Mouse (Mus musculus): Measurements from ENCODE around the gene Gm20388. TPM values are rescaled to one million over a fixed set of nuclear protein-coding genes. Genes with fewer than 3 reads are reported as not detected.

Gene Gm20388
- polyA plus RNA-seq, 2 experiments = 8.5 TPM; not detected in 1

- DNase-seq (ENCODE audit: low read depth in 3 of 3, low spot score in 3 of 3) = no peak
- no peak overlapping the region for H3K9ac ChIP-seq (replicated peaks)
- no peak overlapping the region for H3K27ac ChIP-seq
- H3K27me3 ChIP-seq (ENCODE audit: control insufficient read depth, insufficient read depth, low read length) = no peaks in the 10 kb centered on the region
- no peak overlapping the region for H3K4me3 ChIP-seq (ENCODE audit: insufficient read depth in 1 of 2, low read depth in 2 of 2, low read length in 2 of 2)
- no peak for TF ChIP-seq EP300 (IDR thresholded peaks at IDR 0.05; ENCODE audit: low read depth)
- no peak for TF ChIP-seq CTCF (IDR thresholded peaks at IDR 0.05; ENCODE audit: low read depth)
- no peaks in the 10 kb centered on the region for H3K9me3 ChIP-seq (ENCODE audit: control insufficient read depth, low read length)
- 52% methylated on average over 3 of the region's 3 CpGs for WGBS (ENCODE audit: insufficient replicate concordance)
- no peaks in the 10 kb centered on the region for H3K36me3 ChIP-seq (replicated peaks; ENCODE audit: control insufficient read depth, insufficient read depth, low read depth)
- no peak for ATAC-seq (ENCODE audit: insufficient read depth)
- H3K4me2 ChIP-seq (ENCODE audit: low read depth) = no peak overlapping the region
- H3K4me1 ChIP-seq (replicated peaks; ENCODE audit: control insufficient read depth in 2 of 2, insufficient read depth in 2 of 2, low read length in 1 of 2) = peaks cover 0 to 11% of the 10 kb centered on the region in 2 experiments; a peak in 3 of 4 replicates
Measured at GRCm38 (mm10) chr8:124272792-124273191, 4362.2 kb downstream of the Gm20388 start.

DNA sequence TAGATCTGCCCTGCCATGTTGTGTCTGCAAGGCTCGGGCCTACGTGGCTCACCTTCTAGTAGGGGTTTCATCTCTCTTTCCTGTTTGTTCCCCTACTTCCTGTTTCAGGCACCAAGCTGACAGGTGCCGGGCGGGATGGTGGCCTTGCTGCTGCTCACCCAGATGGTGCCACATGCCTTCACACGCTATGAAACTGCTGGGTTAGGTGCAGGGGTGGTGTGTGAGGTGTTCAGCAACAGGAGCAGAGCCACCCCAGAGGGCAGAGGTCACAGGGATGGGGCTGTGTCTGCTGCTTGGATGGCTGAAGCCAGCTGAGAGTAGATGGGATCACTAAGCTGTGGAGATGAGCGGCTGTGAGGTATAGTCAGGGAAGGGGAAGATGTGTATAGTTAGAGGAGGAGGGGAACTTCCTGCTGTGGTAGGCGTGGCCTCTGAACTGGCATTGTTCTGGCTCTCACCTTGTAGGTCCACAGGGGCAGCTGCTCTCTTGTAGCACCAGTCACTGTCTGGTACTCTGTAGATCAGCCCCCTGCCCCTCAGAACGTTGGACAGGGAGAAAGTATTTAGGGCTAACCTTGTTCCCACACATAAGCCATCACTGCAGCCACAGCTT lies 4363.1 kb downstream of the Gm20388 start:
- DNase-seq (ENCODE audit: low read depth in 3 of 3, low spot score in 3 of 3) (no peak), ATAC-seq (ENCODE audit: insufficient read depth) (no peak)
- Histone ChIP-seq H3K36me3 (replicated peaks; ENCODE audit: control insufficient read depth, insufficient read depth, low read depth) (no peaks in the 10 kb centered on the region), H3K4me1 (replicated peaks; ENCODE audit: control insufficient read depth in 2 of 2, insufficient read depth in 2 of 2, low read length in 1 of 2) (peaks cover 0 to 17% of the 10 kb centered on the region in 2 experiments; a peak in 3 of 4 replicates), H3K27ac (no peak overlapping the region), H3K4me2 (ENCODE audit: low read depth) (no peak overlapping the region), H3K9me3 (ENCODE audit: control insufficient read depth, low read length) (no peaks in the 10 kb centered on the region), H3K9ac (replicated peaks) (no peak overlapping the region), H3K27me3 (ENCODE audit: control insufficient read depth, insufficient read depth, low read length) (no peaks in the 10 kb centered on the region), H3K4me3 (ENCODE audit: insufficient read depth in 1 of 2, low read depth in 2 of 2, low read length in 2 of 2) (no peak overlapping the region)
- TF ChIP-seq EP300 (IDR thresholded peaks at IDR 0.05; ENCODE audit: low read depth) (no peak), CTCF (IDR thresholded peaks at IDR 0.05; ENCODE audit: low read depth) (no peak)
- 34% methylated on average over 8 of the region's 8 CpGs for WGBS (ENCODE audit: insufficient replicate concordance)

GRCm38 (mm10) chr8:124274441-124275120 lies 4363.9 kb downstream of the Gm20388 start:
- no peak overlapping the region for H3K4me3 ChIP-seq (ENCODE audit: insufficient read depth in 1 of 2, low read depth in 2 of 2, low read length in 2 of 2)
- no peaks in the 10 kb centered on the region for H3K27me3 ChIP-seq (ENCODE audit: control insufficient read depth, insufficient read depth, low read length)
- H3K36me3 ChIP-seq (replicated peaks; ENCODE audit: control insufficient read depth, insufficient read depth, low read depth) = no peaks in the 10 kb centered on the region
- no peak for TF ChIP-seq CTCF (IDR thresholded peaks at IDR 0.05; ENCODE audit: low read depth)
- no peak for TF ChIP-seq EP300 (IDR thresholded peaks at IDR 0.05; ENCODE audit: low read depth)
- WGBS (ENCODE audit: insufficient replicate concordance) = 71% methylated on average over 10 of the region's 10 CpGs
- ATAC-seq (ENCODE audit: insufficient read depth) (no peak), DNase-seq (ENCODE audit: low read depth in 3 of 3, low spot score in 3 of 3) (no peak)
- no peak overlapping the region for H3K27ac ChIP-seq
- no peaks in the 10 kb centered on the region for H3K9me3 ChIP-seq (ENCODE audit: control insufficient read depth, low read length)
- no peak overlapping the region for H3K4me2 ChIP-seq (ENCODE audit: low read depth)
- peaks cover 0 to 18% of the 10 kb centered on the region in 2 experiments; a peak in 3 of 4 replicates for H3K4me1 ChIP-seq (replicated peaks; ENCODE audit: control insufficient read depth in 2 of 2, insufficient read depth in 2 of 2, low read length in 1 of 2)
- H3K9ac ChIP-seq (replicated peaks) = no peak overlapping the region

- Histone ChIP-seq H3K4me1 (replicated peaks; ENCODE audit: control insufficient read depth in 2 of 2, insufficient read depth in 2 of 2, low read length in 1 of 2) (peaks cover 0 to 21% of the 10 kb centered on the region in 2 experiments; a peak in 3 of 4 replicates), H3K9ac (replicated peaks) (no peak overlapping the region), H3K9me3 (ENCODE audit: control insufficient read depth, low read length) (no peaks in the 10 kb centered on the region), H3K4me2 (ENCODE audit: low read depth) (no peak overlapping the region), H3K27ac (no peak overlapping the region), H3K4me3 (ENCODE audit: insufficient read depth in 1 of 2, low read depth in 2 of 2, low read length in 2 of 2) (no peak overlapping the region), H3K27me3 (ENCODE audit: control insufficient read depth, insufficient read depth, low read length) (no peaks in the 10 kb centered on the region), H3K36me3 (replicated peaks; ENCODE audit: control insufficient read depth, insufficient read depth, low read depth) (no peaks in the 10 kb centered on the region)
- no peak for ATAC-seq (ENCODE audit: insufficient read depth)
- no peak for TF ChIP-seq CTCF (IDR thresholded peaks at IDR 0.05; ENCODE audit: low read depth)
- no peak for TF ChIP-seq EP300 (IDR thresholded peaks at IDR 0.05; ENCODE audit: low read depth)
- 76% methylated on average over 10 of the region's 10 CpGs for WGBS (ENCODE audit: insufficient replicate concordance)
- DNase-seq (ENCODE audit: low read depth in 3 of 3, low spot score in 3 of 3) = no peak
Measured at GRCm38 (mm10) chr8:124275377-124276071, 4364.9 kb downstream of the Gm20388 start.

All from liver, embryonic 14.5 days (tissue).